Mouse (Mus musculus) lung, postnatal 0 days (tissue): ENCODE measurements around the gene Gas2l1. TPM values are rescaled to one million over a fixed set of nuclear protein-coding genes. Genes with fewer than 3 reads are reported as not detected.
A peak's percentile ranks its signal among the peaks of the same experiment; 100 is the strongest.

Experiments used
- ATAC-seq: fragments of 200-750 bp; cut with Nextera tagmentation; 2 replicates; pipeline ENCODE4 v1.8.0; 2017; ENCODE audit warnings: moderate library complexity
- DNase-seq: peaks from one replicate; pipeline ENCODE4 v3.0.0-alpha.2; 2016; ENCODE audit warnings: low spot score
- H3K27ac ChIP-seq: fragments of 300-500 bp; sonication (generic); 2 replicates; pipeline ENCODE4 v1.5.1; 2014; ENCODE audit warnings: antibody characterized with exemption, mild to moderate bottlenecking, low read length, mixed read lengths
- H3K27me3 ChIP-seq: fragments of 300-500 bp; sonication (generic); replicated peaks from 2 replicates; pipeline ENCODE4 v1.6.1; 2014; ENCODE audit warnings: low read length, mixed read lengths; ENCODE audit not compliant: insufficient read depth
- H3K36me3 ChIP-seq: fragments of 300-500 bp; sonication (generic); 2 replicates; pipeline ENCODE4 v1.6.1; 2014; ENCODE audit warnings: low read length, mixed read lengths; ENCODE audit not compliant: insufficient read depth
- H3K4me1 ChIP-seq: fragments of 300-500 bp; sonication (generic); 2 replicates; pipeline ENCODE4 v1.6.1; 2014; ENCODE audit warnings: antibody characterized with exemption, low read depth, low read length, mixed read lengths; ENCODE audit not compliant: insufficient read depth
- H3K4me2 ChIP-seq: fragments of 300-500 bp; sonication (generic); replicated peaks from 2 replicates; pipeline ENCODE4 v1.6.1; 2014; ENCODE audit warnings: low read depth, mild to moderate bottlenecking, low read length, moderate library complexity, mixed read lengths
- H3K4me3 ChIP-seq: fragments of 300-500 bp; sonication (generic); 2 replicates; pipeline ENCODE4 v1.5.1; 2014; ENCODE audit warnings: low read depth, low read length
- H3K9ac ChIP-seq: fragments of 300-500 bp; sonication (generic); replicated peaks from 2 replicates; pipeline ENCODE4 v1.6.1; 2014; ENCODE audit warnings: low read depth, mild to moderate bottlenecking
- H3K9me3 ChIP-seq: fragments of 300-500 bp; sonication (generic); 2 replicates; pipeline ENCODE4 v1.6.1; 2016; ENCODE audit warnings: low read length, mixed read lengths
- CTCF ChIP-seq: IDR thresholded peaks from 2 replicates; pipeline ENCODE4 v1.5.1; 2016; ENCODE audit warnings: antibody characterized with exemption, mild to moderate bottlenecking
- EP300 ChIP-seq: IDR thresholded peaks from 2 replicates; pipeline ENCODE4 v1.6.1; 2016; ENCODE audit warnings: antibody characterized with exemption, mild to moderate bottlenecking, control low read depth
- WGBS: fragments of 180-500 bp; shearing (Covaris S2); extraction: QIAGEN DNeasy Blood & Tissue Kit; methylation state at CpG from one replicate; pipeline ENCODE4 v1.1.7; 2014; 5-methylcytosine and 5-hydroxymethylcytosine counted together
- polyA plus RNA-seq: library from polyadenylated mRNA; unstranded; fragments of >200 nt; fragmentation: Nextera tagmentation; extraction: Ambion mirVana; gene quantifications from 2 replicates; pipeline ENCODE4 v1.2.1, GENCODE M21; 2015

The Gas2l1 gene
- polyA plus RNA-seq, 1 experiment from 2014 or later = 33.3 TPM

DNA sequence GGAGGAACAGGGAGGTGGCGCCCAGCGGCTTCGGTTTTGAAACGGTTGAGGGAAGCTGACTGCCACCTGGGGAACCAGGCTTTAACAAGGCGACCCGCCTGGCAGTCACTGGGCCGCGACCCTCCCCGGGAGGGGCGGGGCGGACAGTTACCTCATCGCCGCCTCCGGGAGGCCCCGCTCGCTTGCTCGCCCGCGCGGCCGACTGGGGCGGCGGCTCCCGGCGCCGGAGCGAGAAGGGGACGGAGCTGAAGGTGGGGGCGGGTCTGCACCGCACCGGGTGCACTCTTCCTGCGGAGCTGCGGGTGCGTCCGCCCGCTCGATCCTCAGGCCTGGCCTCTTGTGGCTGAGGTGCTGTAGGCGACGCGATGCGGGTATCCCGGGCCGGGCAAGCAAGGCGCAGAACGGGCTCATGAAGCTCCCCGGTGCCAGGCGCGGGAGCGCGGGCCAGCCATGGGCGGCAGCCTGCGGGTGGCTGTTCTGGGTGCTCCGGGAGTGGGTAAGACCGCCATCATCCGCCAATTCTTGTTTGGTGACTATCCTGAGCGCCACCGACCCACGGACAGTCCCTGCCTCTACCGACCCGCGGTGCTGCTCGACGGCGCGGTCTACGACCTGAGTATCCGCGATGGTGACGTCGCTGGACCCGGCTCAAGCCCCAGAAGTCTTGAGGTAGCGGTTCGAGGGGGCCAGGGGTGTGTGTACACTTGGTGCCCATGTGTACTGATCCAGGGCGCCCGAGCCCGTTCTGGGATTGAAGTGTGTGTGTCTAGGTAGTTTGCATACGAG lies 7.1 kb downstream of the Gas2l1 start, which contains the start of gene Rasl10a:
Gene Rasl10a, plus strand, starts transcription at position 273 of the 786 bp plus-strand sequence.
- no peak for ATAC-seq
- peaks cover 33% of the 10 kb centered on the region for H3K4me1 ChIP-seq

DNA sequence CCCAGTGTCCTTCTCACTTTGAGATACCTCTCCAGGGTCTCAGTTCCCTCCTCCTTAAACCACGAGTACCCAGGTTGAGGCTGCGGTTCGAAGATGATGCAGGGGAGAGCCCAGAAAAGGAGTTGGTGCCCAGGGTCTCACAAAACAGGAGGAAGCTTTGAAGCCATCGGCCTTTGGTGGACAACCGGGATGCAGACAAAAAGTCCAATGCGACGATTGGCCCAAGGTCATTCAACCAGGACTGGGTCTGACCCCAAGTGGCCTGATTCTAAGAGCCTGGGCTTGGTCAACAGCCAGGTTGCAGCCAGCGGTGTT lies 7.6 kb downstream of the Gas2l1 start:
- Histone ChIP-seq H3K9ac (no peak overlapping the region), H3K4me1 (peaks cover 31% of the 10 kb centered on the region), H3K4me3 (peak overlapping the region; percentile 49), H3K4me2 (peak overlapping the region; percentile 89), H3K36me3 (peaks cover 4% of the 10 kb centered on the region; the same call in 1 of the 2 replicates), H3K9me3 (no peaks in the 10 kb centered on the region), H3K27ac (no peak overlapping the region), H3K27me3 (peaks cover 48% of the 10 kb centered on the region)
- no peak for DNase-seq
- TF ChIP-seq CTCF (no peak), EP300 (no peak)
- ATAC-seq = no peak
- WGBS = 16% methylated on average over 8 of the region's 8 CpGs

More for the DNA sequence above, 7.1 kb downstream of the Gas2l1 start, which contains the start of gene Rasl10a:
- DNase-seq = no peak
- H3K9ac ChIP-seq = peak within 1 kb of the TSS; percentile 34; the same call in 1 of the 2 replicates
- peak within 1 kb of the TSS; percentile 89 for H3K4me2 ChIP-seq
- no peak for TF ChIP-seq EP300
- H3K27me3 ChIP-seq = peaks cover 49% of the 10 kb centered on the region
- H3K27ac ChIP-seq = no peak within 1 kb of the TSS
- H3K9me3 ChIP-seq = no peaks in the 10 kb centered on the region
- peaks cover 4% of the 10 kb centered on the region; the same call in 1 of the 2 replicates for H3K36me3 ChIP-seq
- H3K4me3 ChIP-seq = peak within 1 kb of the TSS; percentile 49
- WGBS = 4% methylated on average over 63 of the region's 77 CpGs

DNA sequence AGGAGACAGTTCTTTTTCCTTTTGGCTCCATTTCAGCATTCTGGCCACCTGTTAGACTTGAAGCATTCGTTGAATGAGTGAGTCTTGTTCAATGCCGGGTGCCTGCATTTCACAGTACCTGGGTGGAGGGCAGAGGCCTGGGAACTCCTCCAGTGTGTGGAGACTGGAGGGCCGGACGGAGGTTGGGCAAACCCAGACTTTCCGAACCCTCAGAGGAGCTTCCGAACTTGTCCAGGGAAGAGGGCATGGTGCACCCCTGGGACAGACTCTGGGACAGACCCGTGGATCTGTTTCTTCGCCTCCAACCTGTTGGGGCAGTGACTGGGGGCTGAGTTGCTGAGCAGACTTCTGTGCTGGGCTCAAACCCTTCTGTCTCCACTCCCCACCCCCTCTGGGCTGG lies 8.1 kb downstream of the Gas2l1 start:
- Histone ChIP-seq H3K4me3 (no peak overlapping the region), H3K4me1 (peaks cover 26% of the 10 kb centered on the region), H3K27me3 (peaks cover 44% of the 10 kb centered on the region), H3K9ac (no peak overlapping the region), H3K9me3 (no peaks in the 10 kb centered on the region), H3K27ac (no peak overlapping the region), H3K4me2 (no peak overlapping the region), H3K36me3 (peaks cover 4% of the 10 kb centered on the region; the same call in 1 of the 2 replicates)
- no peak for ATAC-seq
- 63% methylated on average over 8 of the region's 8 CpGs for WGBS
- no peak for DNase-seq
- TF ChIP-seq EP300 (no peak), CTCF (no peak)

DNA sequence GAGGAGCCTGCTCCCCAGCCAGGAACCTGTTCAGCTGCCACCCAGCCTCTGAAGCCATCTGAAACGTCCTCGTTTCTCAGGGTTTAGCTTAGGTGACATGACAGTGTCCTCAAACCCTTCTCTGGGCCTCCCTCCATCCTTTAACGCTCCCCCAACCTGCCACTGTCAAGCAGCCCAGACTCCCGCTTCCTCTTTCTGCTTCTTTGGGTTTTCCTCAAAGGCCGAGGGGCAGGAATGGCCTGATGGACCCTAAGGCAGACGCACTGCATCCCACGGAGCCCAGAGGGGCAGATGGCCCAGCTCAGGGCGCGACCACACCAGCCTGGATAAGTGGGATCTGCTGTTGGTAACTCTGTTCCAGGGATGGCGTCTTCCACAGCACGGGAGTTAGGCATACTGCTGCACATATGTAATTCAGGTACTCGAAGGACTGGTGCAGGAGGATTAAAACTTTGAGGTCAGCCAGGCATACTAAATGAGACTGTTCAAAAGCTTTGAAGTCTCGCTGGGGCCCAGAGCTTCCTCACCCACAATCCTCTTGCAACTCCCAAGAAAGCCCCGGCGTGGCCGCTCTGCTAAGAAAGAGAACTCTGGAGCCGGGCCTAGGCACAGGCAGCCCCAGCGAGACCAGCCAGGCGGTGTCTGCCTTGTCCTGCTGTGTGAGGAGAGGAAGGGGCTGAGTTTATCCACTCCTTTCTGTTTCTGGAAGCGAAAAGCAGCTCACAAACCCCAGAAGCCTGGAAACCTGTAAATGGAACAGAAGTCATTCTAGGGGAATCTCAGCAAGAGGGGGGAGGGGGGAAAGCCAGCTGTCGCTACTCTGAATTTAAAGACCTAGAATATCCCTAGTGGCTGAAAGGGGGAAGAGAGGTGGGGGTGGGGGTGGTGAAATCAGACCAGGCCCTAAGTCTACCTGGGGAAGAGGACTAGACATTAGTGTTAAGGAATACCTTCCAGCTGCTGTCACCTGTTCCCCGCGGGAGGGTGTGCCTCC lies 8.9 kb downstream of the Gas2l1 start:
- no peak for ATAC-seq
- H3K27ac ChIP-seq = no peak overlapping the region
- TF ChIP-seq EP300 = no peak
- TF ChIP-seq CTCF = no peak
- no peak overlapping the region for H3K4me2 ChIP-seq
- H3K36me3 ChIP-seq = peaks cover 4% of the 10 kb centered on the region; the same call in 1 of the 2 replicates
- WGBS = 54% methylated on average over 23 of the region's 23 CpGs
- H3K27me3 ChIP-seq = peaks cover 42% of the 10 kb centered on the region
- H3K9ac ChIP-seq = no peak overlapping the region
- DNase-seq = no peak
- H3K9me3 ChIP-seq = no peaks in the 10 kb centered on the region
- no peak overlapping the region for H3K4me3 ChIP-seq
- peaks cover 20% of the 10 kb centered on the region for H3K4me1 ChIP-seq

DNA sequence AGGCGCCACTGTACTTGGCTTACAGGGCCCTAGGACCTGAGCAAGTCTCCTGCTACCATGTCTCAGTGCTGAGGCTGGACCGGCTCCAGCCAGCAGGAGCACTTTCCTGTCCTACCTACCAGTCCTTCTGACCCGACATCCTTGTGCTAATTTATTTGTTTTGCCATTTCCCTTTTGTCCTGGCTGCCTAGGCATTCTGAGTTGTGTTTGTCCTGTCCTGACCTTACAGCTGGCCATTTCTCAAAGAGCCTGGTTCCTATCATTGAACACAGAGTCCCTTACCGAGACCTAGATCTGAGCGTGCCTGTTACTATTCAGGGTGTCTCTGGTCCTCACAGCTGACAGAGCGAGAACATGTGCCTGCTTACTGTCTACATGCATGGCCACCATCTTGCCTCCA lies 10.3 kb downstream of the Gas2l1 start:
- DNase-seq (no peak), ATAC-seq (no peak)
- no peak overlapping the region for H3K4me3 ChIP-seq
- no peak overlapping the region for H3K27ac ChIP-seq
- H3K4me2 ChIP-seq = no peak overlapping the region
- H3K27me3 ChIP-seq = peaks cover 29% of the 10 kb centered on the region
- H3K9ac ChIP-seq = no peak overlapping the region
- 52% methylated on average over 6 of the region's 6 CpGs for WGBS
- H3K36me3 ChIP-seq = no peaks in the 10 kb centered on the region
- peaks cover 16% of the 10 kb centered on the region; the same call in 1 of the 2 replicates for H3K4me1 ChIP-seq
- no peaks in the 10 kb centered on the region for H3K9me3 ChIP-seq
- TF ChIP-seq EP300 (no peak), CTCF (no peak)

DNA sequence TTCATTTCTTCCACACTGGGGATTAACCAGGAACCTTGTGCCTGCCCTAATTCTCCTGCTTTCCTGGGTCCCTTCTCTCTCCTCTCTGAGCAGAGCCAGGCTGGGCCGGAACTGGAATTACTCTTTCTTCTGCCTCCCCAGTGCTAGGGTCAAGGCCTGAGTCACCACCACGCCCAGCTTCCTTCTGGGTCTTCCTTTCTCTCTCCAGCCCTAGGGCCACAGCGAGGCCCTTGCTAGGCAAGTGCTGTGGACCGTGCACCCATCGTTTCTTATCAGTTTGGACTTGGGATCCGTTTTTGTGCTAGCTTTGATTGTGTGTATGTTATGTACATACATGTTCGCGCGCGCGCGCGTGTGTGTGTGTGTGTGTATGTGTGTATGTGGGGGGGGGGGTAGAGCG lies 11.0 kb downstream of the Gas2l1 start:
- Histone ChIP-seq H3K36me3 (no peaks in the 10 kb centered on the region), H3K9ac (no peak overlapping the region), H3K4me3 (no peak overlapping the region), H3K27ac (no peak overlapping the region), H3K4me2 (no peak overlapping the region), H3K27me3 (peaks cover 22% of the 10 kb centered on the region), H3K9me3 (no peaks in the 10 kb centered on the region), H3K4me1 (peaks cover 10% of the 10 kb centered on the region; the same call in 1 of the 2 replicates)
- no peak for DNase-seq
- WGBS = 80% methylated on average over 14 of the region's 14 CpGs
- no peak for TF ChIP-seq EP300
- TF ChIP-seq CTCF = no peak
- ATAC-seq = no peak
